Mouse (Mus musculus): ENCODE data around the gene Wdr31.
"Not testable (repeated sequence)": the region's sequence is repeated elsewhere in the genome, so short reads cannot be mapped to it uniquely, and the experiment has no call there.

The Wdr31 gene

GRCm38 (mm10) chr4:62494230-62494629, 23.5 kb upstream of the Wdr31 start:
- DNase-seq = no peak

GRCm38 (mm10) chr4:62492682-62493081, 22.0 kb upstream of the Wdr31 start:
- DNase-seq = no peak

- DNase-seq = no peak
Measured at GRCm38 (mm10) chr4:62487914-62488313, 17.2 kb upstream of the Wdr31 start.

- DNase-seq = no peak
Measured at GRCm38 (mm10) chr4:62487172-62487571, 16.5 kb upstream of the Wdr31 start.

GRCm38 (mm10) chr4:62486162-62486696, 15.5 kb upstream of the Wdr31 start:
- no peak for DNase-seq

GRCm38 (mm10) chr4:62485450-62486161, 14.9 kb upstream of the Wdr31 start:
- DNase-seq = no peak

GRCm38 (mm10) chr4:62484928-62485327, 14.2 kb upstream of the Wdr31 start:
- DNase-seq = no peak

- no peak for DNase-seq
Measured at GRCm38 (mm10) chr4:62480709-62481605, 10.3 kb upstream of the Wdr31 start.

- no peak for DNase-seq
Measured at GRCm38 (mm10) chr4:62479937-62480708, 9.4 kb upstream of the Wdr31 start, which contains the start of gene Bspry. Gene Bspry, plus strand, starts transcription at chr4:62480053.

GRCm38 (mm10) chr4:62479593-62479936, 8.9 kb upstream of the Wdr31 start:
- not testable (repeated sequence) for DNase-seq

- DNase-seq = no peak
Measured at GRCm38 (mm10) chr4:62477542-62478244, 7.0 kb upstream of the Wdr31 start.

- DNase-seq = no peak
Measured at GRCm38 (mm10) chr4:62475793-62476192, 5.1 kb upstream of the Wdr31 start.

- DNase-seq = no peak
Measured at GRCm38 (mm10) chr4:62475131-62475530, 4.4 kb upstream of the Wdr31 start.

- peak; percentile 66 for DNase-seq
Measured at GRCm38 (mm10) chr4:62472071-62472470, 1.4 kb upstream of the Wdr31 start.

- DNase-seq = no peak
Measured at GRCm38 (mm10) chr4:62468158-62468557, 2.5 kb downstream of the Wdr31 start.

GRCm38 (mm10) chr4:62463124-62463523, 7.6 kb downstream of the Wdr31 start:
- DNase-seq = no peak

- no peak for DNase-seq
Measured at GRCm38 (mm10) chr4:62460348-62460747, 10.3 kb downstream of the Wdr31 start.

- peak; percentile 76 for DNase-seq
Measured at GRCm38 (mm10) chr4:62459081-62459480, 11.6 kb downstream of the Wdr31 start.

- DNase-seq = no peak
Measured at GRCm38 (mm10) chr4:62454995-62455394, 15.7 kb downstream of the Wdr31 start.

GRCm38 (mm10) chr4:62440986-62441385, 29.7 kb downstream of the Wdr31 start:
- no peak for DNase-seq

- no peak for DNase-seq
Measured at GRCm38 (mm10) chr4:62440544-62440943, 30.2 kb downstream of the Wdr31 start.

GRCm38 (mm10) chr4:62439793-62440192, 30.9 kb downstream of the Wdr31 start:
- no peak for DNase-seq
